Mouse (Mus musculus): ENCODE results near the gene Klf12. TPM values are rescaled to one million over a fixed set of nuclear protein-coding genes. Genes with fewer than 3 reads are reported as not detected.
"Not testable (repeated sequence)": the region's sequence is repeated elsewhere in the genome, so short reads cannot be mapped to it uniquely, and the experiment has no call there.

Klf12 gene
- polyA plus RNA-seq, 1 experiment: 11.1 TPM

GRCm38 (mm10) chr14:99886503-99886902, 398.0 kb downstream of the Klf12 start:
- no peak overlapping the region for H3K4me3 ChIP-seq (replicated peaks; ENCODE audit: extremely low read depth, low read depth, low read length)
- no peaks in the 10 kb centered on the region; the same call in 1 of the 2 replicates for H3K4me1 ChIP-seq (ENCODE audit: control insufficient read depth, insufficient read depth, low read length)
- TF ChIP-seq POLR2A (IDR thresholded peaks at IDR 0.05; ENCODE audit: borderline replicate concordance, extremely low read depth, low read depth, low read length) (no peak), CTCF (IDR thresholded peaks at IDR 0.05; ENCODE audit: insufficient read depth, low read length) (no peak)
- 48% methylated on average over 2 of the region's 2 CpGs for WGBS
- DNase-seq: no peak

GRCm38 (mm10) chr14:99885562-99885961, 398.9 kb downstream of the Klf12 start:
- no peak for DNase-seq
- Histone ChIP-seq H3K4me3 (replicated peaks; ENCODE audit: extremely low read depth, low read depth, low read length) (no peak overlapping the region), H3K4me1 (ENCODE audit: control insufficient read depth, insufficient read depth, low read length) (no peaks in the 10 kb centered on the region; the same call in 1 of the 2 replicates)
- TF ChIP-seq CTCF (IDR thresholded peaks at IDR 0.05; ENCODE audit: insufficient read depth, low read length) (no peak), POLR2A (IDR thresholded peaks at IDR 0.05; ENCODE audit: borderline replicate concordance, extremely low read depth, low read depth, low read length) (no peak)
- WGBS: 54% methylated on average over 2 of the region's 2 CpGs

GRCm38 (mm10) chr14:99885128-99885527, 399.4 kb downstream of the Klf12 start:
- Histone ChIP-seq H3K4me3 (replicated peaks; ENCODE audit: extremely low read depth, low read depth, low read length) (no peak overlapping the region), H3K4me1 (ENCODE audit: control insufficient read depth, insufficient read depth, low read length) (no peaks in the 10 kb centered on the region; the same call in 1 of the 2 replicates)
- no peak for TF ChIP-seq CTCF (IDR thresholded peaks at IDR 0.05; ENCODE audit: insufficient read depth, low read length)
- no peak for TF ChIP-seq POLR2A (IDR thresholded peaks at IDR 0.05; ENCODE audit: borderline replicate concordance, extremely low read depth, low read depth, low read length)
- DNase-seq: no peak
- WGBS: 51% methylated on average over 4 of the region's 4 CpGs

- DNase-seq: no peak
- Histone ChIP-seq H3K4me3 (replicated peaks; ENCODE audit: extremely low read depth, low read depth, low read length) (no peak overlapping the region), H3K4me1 (ENCODE audit: control insufficient read depth, insufficient read depth, low read length) (peaks cover 3% of the 10 kb centered on the region; the same call in 1 of the 2 replicates)
- WGBS: 61% methylated on average over 5 of the region's 5 CpGs
- no peak for TF ChIP-seq POLR2A (IDR thresholded peaks at IDR 0.05; ENCODE audit: borderline replicate concordance, extremely low read depth, low read depth, low read length)
- TF ChIP-seq CTCF (IDR thresholded peaks at IDR 0.05; ENCODE audit: insufficient read depth, low read length): no peak
These were observed 407.5 kb downstream of the Klf12 start for GRCm38 (mm10) chr14:99876791-99877578.

- H3K4me1 ChIP-seq (ENCODE audit: control insufficient read depth, insufficient read depth, low read length): peaks cover 7% of the 10 kb centered on the region
- H3K4me3 ChIP-seq (replicated peaks; ENCODE audit: extremely low read depth, low read depth, low read length): no peak overlapping the region
- TF ChIP-seq CTCF (IDR thresholded peaks at IDR 0.05; ENCODE audit: insufficient read depth, low read length) (no peak), POLR2A (IDR thresholded peaks at IDR 0.05; ENCODE audit: borderline replicate concordance, extremely low read depth, low read depth, low read length) (no peak)
- 74% methylated on average over 5 of the region's 5 CpGs for WGBS
- DNase-seq: no peak
These were observed 410.8 kb downstream of the Klf12 start for GRCm38 (mm10) chr14:99873725-99874124.

- TF ChIP-seq CTCF (IDR thresholded peaks at IDR 0.05; ENCODE audit: insufficient read depth, low read length) (no peak), POLR2A (IDR thresholded peaks at IDR 0.05; ENCODE audit: borderline replicate concordance, extremely low read depth, low read depth, low read length) (no peak)
- 45% methylated on average over 14 of the region's 14 CpGs for WGBS
- DNase-seq: no peak
- no peak overlapping the region for H3K4me3 ChIP-seq (replicated peaks; ENCODE audit: extremely low read depth, low read depth, low read length)
- no peaks in the 10 kb centered on the region for H3K4me1 ChIP-seq (ENCODE audit: control insufficient read depth, insufficient read depth, low read length)
These were observed 428.1 kb downstream of the Klf12 start for GRCm38 (mm10) chr14:99856158-99857011.

- not testable (repeated sequence) for H3K4me3 ChIP-seq (replicated peaks; ENCODE audit: extremely low read depth, low read depth, low read length); DNase-seq; H3K4me1 ChIP-seq (ENCODE audit: control insufficient read depth, insufficient read depth, low read length)
These were observed 430.0 kb downstream of the Klf12 start for GRCm38 (mm10) chr14:99854467-99854807.

- DNase-seq; H3K4me1 ChIP-seq (ENCODE audit: control insufficient read depth, insufficient read depth, low read length); H3K4me3 ChIP-seq (replicated peaks; ENCODE audit: extremely low read depth, low read depth, low read length): not testable (repeated sequence)
- 71% methylated on average over 4 of the region's 4 CpGs for WGBS
These were observed 430.6 kb downstream of the Klf12 start for GRCm38 (mm10) chr14:99853769-99854466.

- Histone ChIP-seq H3K4me3 (replicated peaks; ENCODE audit: extremely low read depth, low read depth, low read length) (no peak overlapping the region), H3K4me1 (ENCODE audit: control insufficient read depth, insufficient read depth, low read length) (no peaks in the 10 kb centered on the region)
- WGBS: 70% methylated on average over 10 of the region's 10 CpGs
- no peak for TF ChIP-seq POLR2A (IDR thresholded peaks at IDR 0.05; ENCODE audit: borderline replicate concordance, extremely low read depth, low read depth, low read length)
- no peak for TF ChIP-seq CTCF (IDR thresholded peaks at IDR 0.05; ENCODE audit: insufficient read depth, low read length)
- DNase-seq: no peak
These were observed 434.1 kb downstream of the Klf12 start for GRCm38 (mm10) chr14:99850350-99850749.
